Mouse (Mus musculus) olfactory bulb, adult 2 months (tissue): ENCODE measurements at regions not wholly inside any gene's neighbourhood (a gene's known extent, or its start where the extent isn't known, plus 50 kb on each side); places are given as distances from the start of the nearest gene placed in this dataset.
"Not testable (repeated sequence)": the region's sequence is repeated elsewhere in the genome, so short reads cannot be mapped to it uniquely, and the experiment has no call there.

Experiments
- H3K27ac ChIP-seq: fragments of 200-500 bp; 2 replicates; pipeline ENCODE4 v1.5.1; 2012; ENCODE audit warnings: low read depth, low read length; ENCODE audit not compliant: insufficient read depth
- H3K4me1 ChIP-seq: fragments of 200-500 bp; 2 replicates; pipeline ENCODE4 v1.6.1; 2012; ENCODE audit warnings: low read length; ENCODE audit not compliant: control insufficient read depth, insufficient read depth
- H3K4me3 ChIP-seq: fragments of 200-500 bp; 2 replicates; pipeline ENCODE4 v1.5.1; 2012; ENCODE audit warnings: mild to moderate bottlenecking, low read depth, low read length, moderate library complexity; ENCODE audit not compliant: insufficient read depth
- CTCF ChIP-seq: fragments of 200-500 bp; IDR thresholded peaks from 2 replicates; pipeline ENCODE4 v1.5.1; 2012; ENCODE audit warnings: low read depth, mild to moderate bottlenecking, low read length, moderate library complexity; ENCODE audit not compliant: insufficient read depth
- POLR2A ChIP-seq: fragments of 200-500 bp; IDR thresholded peaks from 2 replicates; pipeline ENCODE4 v1.6.1; 2012; ENCODE audit warnings: mild to moderate bottlenecking, low read depth, low read length, moderate library complexity; ENCODE audit not compliant: insufficient read depth
- WGBS: fragments of 180-500 bp; shearing (Covaris S2); methylation state at CpG from one replicate; pipeline ENCODE4 v1.1.7; 2018; 5-methylcytosine and 5-hydroxymethylcytosine counted together

GRCm38 (mm10) chr1:193503624-193504325, 133.7 kb upstream of the Camk1g start:
- WGBS, result 64% methylated on average over 3 of the region's 3 CpGs

GRCm38 (mm10) chr1:193496265-193497183, 126.4 kb upstream of the Camk1g start:
- 60% methylated on average over 9 of the region's 9 CpGs for WGBS
- Histone ChIP-seq H3K4me1 (peaks cover 4% of the 10 kb centered on the region; the same call in 1 of the 2 replicates), H3K27ac (no peak overlapping the region), H3K4me3 (no peak overlapping the region)
- TF ChIP-seq CTCF, result no peak
- no peak for TF ChIP-seq POLR2A

More at GRCm38 (mm10) chr1:193503624-193504325, 133.7 kb upstream of the Camk1g start:
- no peak overlapping the region for H3K4me3 ChIP-seq
- H3K27ac ChIP-seq, result no peak overlapping the region
- peaks cover 7% of the 10 kb centered on the region; the same call in 1 of the 2 replicates for H3K4me1 ChIP-seq
- no peak for TF ChIP-seq CTCF
- TF ChIP-seq POLR2A, result no peak

GRCm38 (mm10) chr1:193488039-193488438, 117.9 kb upstream of the Camk1g start:
- Histone ChIP-seq H3K4me3 (no peak overlapping the region), H3K4me1 (no peaks in the 10 kb centered on the region), H3K27ac (no peak overlapping the region)
- 20% methylated on average over 6 of the region's 6 CpGs for WGBS
- TF ChIP-seq CTCF (no peak), POLR2A (no peak)

GRCm38 (mm10) chr1:193486668-193487067, 116.6 kb upstream of the Camk1g start:
- H3K27ac ChIP-seq, H3K4me1 ChIP-seq, H3K4me3 ChIP-seq: not testable (repeated sequence)
- 11% methylated on average over 2 of the region's 2 CpGs for WGBS

GRCm38 (mm10) chr1:193484977-193485376, 114.9 kb upstream of the Camk1g start:
- no peak overlapping the region for H3K4me3 ChIP-seq
- TF ChIP-seq POLR2A, result no peak
- TF ChIP-seq CTCF, result no peak
- H3K4me1 ChIP-seq, result no peaks in the 10 kb centered on the region
- 95% methylated on average over 11 of the region's 11 CpGs for WGBS
- no peak overlapping the region for H3K27ac ChIP-seq

- Histone ChIP-seq H3K4me3 (no peak overlapping the region), H3K27ac (no peak overlapping the region), H3K4me1 (no peaks in the 10 kb centered on the region)
- 93% methylated on average over 1 of the region's 1 CpGs for WGBS
- TF ChIP-seq POLR2A, result no peak
- no peak for TF ChIP-seq CTCF
Measured at GRCm38 (mm10) chr1:193477298-193477697, 107.2 kb upstream of the Camk1g start.

GRCm38 (mm10) chr1:193476805-193477204, 106.7 kb upstream of the Camk1g start:
- TF ChIP-seq CTCF (no peak), POLR2A (no peak)
- H3K4me1 ChIP-seq, result no peaks in the 10 kb centered on the region
- 89% methylated on average over 7 of the region's 7 CpGs for WGBS

GRCm38 (mm10) chr1:193466306-193466705, 96.2 kb upstream of the Camk1g start:
- H3K27ac ChIP-seq, result no peak overlapping the region
- no peak overlapping the region for H3K4me3 ChIP-seq
- no peaks in the 10 kb centered on the region for H3K4me1 ChIP-seq
- TF ChIP-seq CTCF (no peak), POLR2A (no peak)

More at GRCm38 (mm10) chr1:193476805-193477204, 106.7 kb upstream of the Camk1g start:
- no peak overlapping the region for H3K4me3 ChIP-seq
- H3K27ac ChIP-seq, result no peak overlapping the region

- no peaks in the 10 kb centered on the region for H3K4me1 ChIP-seq
- H3K27ac ChIP-seq, result no peak overlapping the region
- TF ChIP-seq CTCF (no peak), POLR2A (no peak)
- H3K4me3 ChIP-seq, result no peak overlapping the region
- 76% methylated on average over 5 of the region's 5 CpGs for WGBS
Measured at GRCm38 (mm10) chr1:193459735-193460134, 89.6 kb upstream of the Camk1g start.

GRCm38 (mm10) chr1:193457908-193458307, 87.8 kb upstream of the Camk1g start:
- H3K4me1 ChIP-seq, result no peaks in the 10 kb centered on the region
- TF ChIP-seq POLR2A (no peak), CTCF (no peak)
- H3K27ac ChIP-seq, result no peak overlapping the region
- 93% methylated on average over 2 of the region's 2 CpGs for WGBS
- H3K4me3 ChIP-seq, result no peak overlapping the region
